Mouse (Mus musculus) brain, embryonic 14.5 days (tissue): Measurements from ENCODE around the gene Atg16l1.

Experiments used
- CTCF ChIP-seq: fragments of 200-500 bp; IDR thresholded peaks from 2 replicates; pipeline ENCODE4 v1.5.1; 2012; ENCODE audit warnings: inconsistent platforms, mild to moderate bottlenecking, moderate library complexity, borderline replicate concordance; ENCODE audit not compliant: insufficient read depth, insufficient read length; ENCODE audit errors: extremely low read depth
- POLR2A ChIP-seq: fragments of 200-500 bp; IDR thresholded peaks from 2 replicates; pipeline ENCODE4 v1.6.1; 2012; ENCODE audit warnings: mild to moderate bottlenecking, inconsistent platforms, borderline replicate concordance; ENCODE audit not compliant: poor library complexity, insufficient read depth, insufficient read length, severe bottlenecking; ENCODE audit errors: extremely low read depth

DNA sequence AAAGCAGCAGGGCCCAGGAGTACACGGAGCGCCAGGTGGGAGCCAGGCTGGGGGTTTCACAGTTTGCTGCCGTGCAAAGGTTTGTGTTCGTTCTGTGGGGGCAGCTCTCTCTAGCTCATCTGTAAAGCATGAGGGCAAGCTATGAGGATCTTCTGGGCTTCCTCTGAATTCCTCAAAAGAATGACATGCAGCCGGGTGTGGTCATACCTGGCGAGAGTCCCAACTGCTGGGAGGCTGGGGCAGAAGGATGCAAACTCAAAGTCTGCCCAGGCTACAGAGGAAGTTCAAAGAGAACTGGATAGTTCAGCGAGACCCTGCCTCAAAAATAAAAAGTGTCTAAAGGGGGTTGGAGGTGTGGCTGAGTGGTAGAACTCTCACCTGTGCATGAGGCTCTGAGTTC is 25.4 kb upstream of the Atg16l1 start:
- TF ChIP-seq CTCF (no peak), POLR2A (no peak)
